Mouse (Mus musculus) kidney, postnatal 25 days (tissue): Measurements from ENCODE around the gene Adamts9.

Source experiments
- DNase-seq, 2 experiments: peaks; one replicate each; pipeline ENCODE4 v3.0.0; 2021; ENCODE audit warnings: mixed read lengths in 2 of 2

Adamts9 gene

DNA sequence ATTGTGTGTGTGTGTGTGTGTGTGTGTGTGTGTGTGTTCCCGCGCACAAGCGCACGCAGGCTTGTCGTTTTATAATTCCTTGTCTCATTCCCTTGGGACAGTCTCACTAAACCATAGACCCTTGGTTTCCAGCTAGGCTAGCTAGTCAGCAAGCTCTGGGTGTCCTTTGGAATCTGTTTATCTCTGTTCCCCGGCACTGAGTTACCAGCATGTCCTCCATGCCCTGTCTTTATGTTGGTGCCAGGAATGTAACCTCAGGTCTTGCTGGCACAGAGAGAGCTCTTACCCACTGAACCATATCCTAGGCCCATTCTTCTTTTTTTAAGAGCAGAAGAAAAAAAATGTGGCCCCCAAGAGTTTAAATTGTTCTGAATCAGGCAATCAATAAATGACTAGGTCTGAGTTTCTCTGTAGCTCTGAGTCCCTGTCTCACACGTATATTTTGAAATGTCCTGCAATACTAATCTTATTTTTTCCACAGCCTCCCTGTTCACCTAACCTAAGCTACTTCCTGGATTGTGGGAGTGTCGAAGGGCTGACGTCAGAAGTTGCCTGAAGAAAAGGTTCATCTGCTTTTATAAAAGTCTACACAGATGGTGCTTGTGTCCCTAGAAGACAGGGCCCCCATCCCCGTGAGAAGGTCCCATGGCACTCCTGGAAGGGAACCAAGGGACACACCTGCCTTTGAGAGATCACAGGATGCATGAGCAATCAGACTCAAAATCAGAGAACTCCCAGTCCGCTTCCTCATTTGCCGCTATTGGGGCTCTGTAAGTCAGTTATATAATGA is 84.4 kb downstream of the Adamts9 start:
- peak; percentile 39 to 71 for DNase-seq

DNA sequence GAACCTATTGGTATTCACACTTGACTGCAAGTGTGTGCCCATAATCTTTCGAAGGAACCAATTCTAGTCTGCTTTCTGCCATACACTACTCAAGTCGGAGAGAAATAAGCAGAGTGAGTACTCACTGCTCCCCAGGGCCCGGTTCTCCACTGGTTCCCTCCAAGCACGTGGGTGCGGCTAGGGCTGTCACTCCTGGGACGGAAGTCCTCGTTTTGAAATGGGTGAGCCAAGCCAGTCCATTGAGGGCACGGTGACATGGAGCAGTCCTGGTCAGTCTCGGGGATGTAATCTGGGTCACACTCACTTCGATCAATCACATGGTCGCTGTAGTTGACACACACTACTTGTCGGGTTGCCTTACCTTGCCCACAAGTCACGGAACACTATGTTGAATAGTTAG is 85.5 kb downstream of the Adamts9 start:
- no peak for DNase-seq

DNA sequence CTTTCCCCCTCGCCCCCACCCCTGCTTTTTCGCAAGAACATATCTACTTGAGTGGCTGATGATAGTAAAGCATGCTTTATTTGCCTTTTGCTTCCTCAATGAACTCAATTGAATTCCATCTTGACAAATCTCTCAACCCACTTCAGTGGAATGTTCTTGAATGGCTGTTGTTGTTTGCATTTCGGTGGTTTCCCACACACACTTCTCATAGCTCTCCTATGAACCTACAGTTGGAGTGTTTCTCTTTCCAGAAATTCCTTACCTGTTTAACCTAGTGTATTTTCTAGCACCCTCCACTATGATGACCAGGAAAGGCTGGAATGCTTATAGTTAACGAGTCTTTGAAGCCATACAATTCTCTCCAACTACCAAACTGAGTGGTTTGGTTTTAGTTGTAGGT is 88.4 kb downstream of the Adamts9 start:
- DNase-seq = no peak

DNA sequence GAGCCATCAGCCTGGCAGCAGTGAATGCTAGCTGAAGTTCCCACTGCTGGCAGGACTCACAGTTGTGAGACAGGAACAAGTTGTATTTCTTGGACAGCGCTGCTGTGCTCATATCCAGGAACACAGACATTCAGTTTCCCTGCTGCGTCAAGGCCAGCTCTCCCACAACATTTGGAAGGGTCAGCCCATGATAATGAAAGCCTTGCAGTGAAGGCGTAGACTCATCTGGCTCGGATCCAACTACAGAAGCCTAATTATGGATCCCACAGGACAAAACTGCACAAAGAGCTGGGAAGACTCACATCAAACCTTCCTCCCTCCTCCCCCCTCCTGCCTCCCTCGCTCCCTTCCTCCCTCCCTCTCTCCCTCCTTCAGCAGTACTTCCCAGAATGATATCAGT is 93.0 kb downstream of the Adamts9 start:
- DNase-seq = peak; percentile 69 to 81

DNA sequence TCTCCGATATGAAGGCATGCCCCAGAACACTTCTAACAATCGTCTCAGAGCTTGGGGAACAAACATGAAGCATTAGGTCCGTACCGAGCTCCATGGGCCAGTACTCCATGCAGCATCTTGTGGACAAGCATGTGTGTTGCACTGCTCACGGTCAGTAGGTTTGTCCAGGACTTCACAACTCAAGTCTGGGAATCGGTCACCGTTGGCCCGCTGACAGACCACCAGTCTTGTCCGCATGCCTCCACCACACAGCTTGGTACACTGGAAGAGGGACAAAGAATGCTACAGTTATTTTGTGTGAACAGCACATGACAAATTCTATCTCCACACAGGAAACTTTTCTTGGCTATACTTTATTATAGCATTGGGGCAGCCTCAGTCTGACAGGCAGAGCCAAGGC is 94.1 kb downstream of the Adamts9 start:
- DNase-seq = no peak

DNA sequence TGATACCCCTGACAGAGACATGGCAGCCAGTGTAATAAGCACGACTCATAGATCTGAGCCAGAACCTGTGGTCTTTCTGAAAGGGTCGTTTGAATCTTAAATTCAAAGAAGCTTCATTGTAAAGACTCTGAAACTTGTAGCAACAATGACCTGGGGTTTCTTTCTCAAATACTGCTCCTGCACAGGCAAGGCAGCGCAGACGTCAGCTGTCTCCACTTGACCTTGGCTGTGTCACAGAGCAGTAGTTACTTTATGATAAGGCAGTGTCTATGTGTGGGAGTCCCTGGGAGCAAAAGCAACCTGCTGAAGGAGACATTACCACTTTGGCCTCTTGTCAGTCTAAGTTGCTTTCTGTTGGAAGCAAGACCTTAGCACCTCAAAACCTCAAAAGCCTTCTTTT is 96.7 kb downstream of the Adamts9 start:
- DNase-seq = no peak

DNA sequence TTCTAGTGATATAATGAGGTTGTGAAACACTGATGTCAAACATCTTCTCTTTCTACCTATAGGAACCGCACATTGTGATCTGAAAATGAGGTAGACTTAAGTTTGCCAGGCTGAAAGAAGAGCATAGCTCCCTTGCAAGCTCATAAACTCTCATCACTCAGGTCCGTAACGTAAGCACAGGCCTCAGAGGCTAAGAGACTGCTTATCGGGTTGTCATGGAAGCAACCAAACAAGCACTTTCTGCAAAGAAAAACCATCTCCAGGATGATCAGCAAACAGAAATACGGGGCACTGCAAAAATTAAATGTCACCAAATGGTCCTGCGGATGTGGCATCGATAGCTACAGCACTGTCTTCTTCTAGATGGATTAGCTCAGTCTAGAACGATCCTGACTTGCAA is 97.4 kb downstream of the Adamts9 start:
- no peak for DNase-seq

DNA sequence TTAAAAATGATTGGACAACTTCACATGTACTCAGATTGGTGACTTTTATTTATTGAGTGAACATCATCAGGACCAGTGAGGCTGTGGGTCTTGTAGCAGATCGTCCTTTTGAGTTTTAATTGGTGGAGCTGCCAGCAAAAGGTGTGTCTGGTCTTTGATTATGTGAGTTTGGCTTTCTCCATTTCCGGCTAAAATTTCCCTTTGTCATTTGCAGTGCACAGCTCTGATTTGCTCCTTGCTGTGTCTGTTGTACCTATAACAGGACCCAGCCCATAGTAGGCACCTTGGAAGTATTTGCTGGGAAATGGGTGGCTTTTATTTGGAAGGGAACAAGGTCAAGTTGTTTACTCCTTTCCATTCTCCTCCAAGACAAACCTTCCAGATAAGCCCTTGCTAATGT is 99.8 kb downstream of the Adamts9 start:
- no peak for DNase-seq

DNA sequence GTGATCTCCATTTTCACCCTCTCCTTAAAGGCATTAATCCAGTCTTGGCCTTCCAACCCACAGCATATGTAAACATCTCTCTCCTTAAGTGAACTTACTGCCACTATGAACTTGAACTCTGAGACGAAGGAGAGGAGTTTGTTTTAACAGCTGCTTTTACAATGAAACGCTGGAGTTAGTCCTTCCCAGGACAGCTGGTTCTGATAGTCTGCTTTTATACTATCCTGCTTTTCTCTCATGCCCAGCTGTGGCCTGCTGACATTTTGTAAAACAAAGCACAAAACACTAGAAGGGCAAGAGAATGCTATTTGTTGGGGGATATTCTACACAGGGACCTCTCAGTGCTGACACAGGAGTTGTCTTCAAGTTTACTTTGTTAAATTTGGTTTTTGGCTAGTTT is 101.3 kb downstream of the Adamts9 start:
- DNase-seq = no peak

DNA sequence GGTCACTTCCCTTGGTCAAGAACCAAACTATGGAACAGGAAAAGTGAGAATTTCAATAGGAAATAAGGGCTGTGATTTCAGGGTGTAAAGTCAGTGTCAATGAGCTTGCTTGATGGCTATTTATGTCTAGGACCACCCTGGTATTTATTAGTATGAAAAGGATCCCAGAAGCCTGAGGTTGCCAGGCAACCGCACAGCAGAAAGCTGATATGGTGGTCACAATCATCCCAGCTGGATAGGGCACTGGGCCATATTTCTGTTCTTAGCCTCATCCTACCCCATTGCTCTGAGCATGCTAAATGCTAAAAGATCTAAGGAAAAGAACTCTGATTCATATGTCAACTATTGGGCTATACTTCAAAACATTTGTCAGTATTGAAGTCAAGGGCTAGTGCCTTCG is 112.2 kb downstream of the Adamts9 start:
- DNase-seq = no peak

DNA sequence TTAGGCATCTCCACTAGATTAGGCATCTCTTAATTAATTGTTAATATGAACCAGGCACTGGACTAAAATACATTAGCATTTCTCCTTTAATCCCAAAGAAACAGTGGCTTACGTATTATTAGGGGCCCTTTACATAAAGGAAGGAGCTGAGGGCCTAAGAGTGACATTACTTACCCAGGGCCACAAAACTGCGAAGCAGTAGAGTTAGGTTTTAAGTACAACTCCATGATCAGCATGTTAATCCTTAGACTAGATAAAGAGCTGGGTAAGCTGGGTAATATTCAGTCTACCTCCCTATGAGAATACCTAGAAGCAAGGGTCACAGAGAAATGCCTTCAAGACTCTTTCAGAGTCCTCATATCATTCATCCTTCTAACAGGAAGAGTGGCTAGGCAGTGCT is 114.1 kb downstream of the Adamts9 start:
- DNase-seq = no peak

DNA sequence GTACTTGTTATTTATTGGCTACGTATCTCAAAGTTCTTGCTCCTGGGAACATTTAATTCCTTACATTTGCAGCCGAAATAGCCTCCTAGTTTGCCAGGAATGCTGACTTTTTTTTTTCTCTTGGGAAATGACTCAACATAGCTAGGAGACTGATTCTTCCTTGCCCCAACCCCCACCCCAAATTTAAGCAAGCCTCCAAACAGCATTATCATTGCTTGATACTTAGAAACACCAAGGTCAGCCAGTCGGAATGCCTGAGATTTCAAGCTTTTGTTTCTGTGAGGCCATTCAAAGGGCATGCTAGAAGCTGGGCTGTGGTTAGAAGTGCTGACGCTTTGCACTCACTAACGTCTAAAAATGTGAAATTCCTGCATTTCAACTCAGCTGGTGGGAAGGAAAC is 115.9 kb downstream of the Adamts9 start:
- DNase-seq = peak; percentile 24 to 48

DNA sequence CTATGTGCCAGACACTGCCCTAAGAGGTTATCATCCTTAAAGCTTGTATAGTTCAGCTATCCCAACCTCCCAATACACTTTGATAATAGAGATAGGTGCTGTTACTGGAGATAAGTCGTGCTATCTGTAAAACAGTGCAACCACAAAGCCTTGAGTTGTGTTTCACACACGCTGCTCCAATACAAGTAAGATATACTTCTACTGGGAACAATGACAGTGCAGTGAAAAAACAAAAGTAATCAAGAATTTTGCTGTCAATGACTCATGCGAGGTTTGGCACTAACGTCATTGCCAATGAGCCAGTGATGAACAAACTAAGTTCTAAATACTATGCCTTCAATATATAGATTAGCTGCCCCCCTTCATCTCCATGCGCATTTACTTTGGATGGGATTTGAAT is 116.7 kb downstream of the Adamts9 start:
- no peak for DNase-seq

DNA sequence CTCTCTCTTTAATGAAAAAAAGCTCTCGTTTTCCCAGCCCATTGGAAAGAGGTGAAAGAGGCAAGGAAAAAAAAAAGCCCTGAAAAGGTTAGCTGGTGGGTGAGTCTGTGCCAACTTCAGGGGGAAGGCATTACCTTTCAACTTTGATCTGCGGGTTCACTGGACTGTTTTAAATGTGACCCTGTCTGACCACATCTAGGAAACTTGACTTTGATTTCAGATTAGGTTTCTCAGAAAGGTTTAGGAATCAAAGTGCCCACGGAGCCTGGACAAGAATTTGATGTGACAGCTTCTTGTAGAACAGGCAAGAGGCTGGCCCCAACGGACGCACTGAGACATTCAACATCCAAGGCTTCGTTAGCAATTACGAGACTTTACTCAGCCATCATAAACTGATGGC is 119.3 kb downstream of the Adamts9 start:
- DNase-seq = peak; percentile 15 to 43

DNA sequence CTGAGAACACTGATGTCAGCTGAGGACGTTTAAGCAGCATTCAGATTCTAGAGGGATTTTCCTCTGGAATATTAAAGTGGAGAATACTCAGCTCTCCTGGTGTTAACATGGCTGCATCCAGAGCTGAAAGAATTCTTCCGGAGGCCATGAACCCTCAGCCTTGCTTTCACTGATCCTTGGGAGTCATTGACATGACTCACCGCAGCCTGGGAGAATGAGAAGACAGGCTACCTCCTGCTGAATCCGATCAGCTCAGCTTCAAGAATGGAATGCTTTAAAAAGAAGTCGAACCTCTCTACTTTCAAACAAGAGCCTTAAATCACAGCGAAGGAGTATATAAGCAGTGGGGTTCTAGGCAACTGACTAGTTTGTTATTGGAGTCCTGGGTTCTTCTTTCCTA is 121.3 kb downstream of the Adamts9 start:
- DNase-seq = no peak

DNA sequence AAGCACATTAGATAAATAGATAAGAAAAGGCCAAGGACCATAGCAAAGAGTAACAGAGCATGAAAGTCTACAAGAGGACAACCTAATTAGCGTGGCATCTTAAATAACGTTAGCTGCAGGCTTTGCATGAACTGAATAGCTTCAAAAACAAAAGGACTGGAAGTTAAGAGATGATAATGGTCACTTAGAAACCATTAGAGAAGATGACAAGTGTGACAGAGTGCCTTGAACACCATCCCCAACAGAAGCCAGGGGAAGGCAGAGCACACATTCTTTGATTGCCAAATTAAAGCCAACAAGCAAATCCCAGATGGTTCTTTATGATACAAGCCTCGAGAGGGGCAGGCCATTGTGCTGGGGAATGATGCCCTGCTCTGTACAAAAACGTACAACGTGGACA is 121.7 kb downstream of the Adamts9 start:
- DNase-seq = no peak

DNA sequence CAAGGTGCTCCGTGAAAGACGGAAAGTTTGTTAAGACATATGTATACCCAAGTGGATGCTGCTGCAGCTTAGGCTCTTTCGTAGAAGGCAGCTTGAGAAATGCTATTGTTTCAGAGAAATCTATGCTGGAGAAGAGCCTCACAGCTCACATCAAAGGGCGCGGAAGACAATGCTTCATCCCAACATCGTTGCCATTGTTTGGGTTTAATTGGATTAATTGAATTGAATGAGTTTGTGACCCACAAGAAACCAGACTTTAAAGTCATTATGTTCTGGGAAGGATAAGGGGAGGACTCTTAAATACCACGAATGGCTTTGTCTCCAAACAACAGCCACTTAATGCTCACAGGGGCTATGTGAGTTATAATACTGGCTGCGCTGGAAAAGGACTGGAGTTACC is 125.6 kb downstream of the Adamts9 start:
- no peak for DNase-seq

DNA sequence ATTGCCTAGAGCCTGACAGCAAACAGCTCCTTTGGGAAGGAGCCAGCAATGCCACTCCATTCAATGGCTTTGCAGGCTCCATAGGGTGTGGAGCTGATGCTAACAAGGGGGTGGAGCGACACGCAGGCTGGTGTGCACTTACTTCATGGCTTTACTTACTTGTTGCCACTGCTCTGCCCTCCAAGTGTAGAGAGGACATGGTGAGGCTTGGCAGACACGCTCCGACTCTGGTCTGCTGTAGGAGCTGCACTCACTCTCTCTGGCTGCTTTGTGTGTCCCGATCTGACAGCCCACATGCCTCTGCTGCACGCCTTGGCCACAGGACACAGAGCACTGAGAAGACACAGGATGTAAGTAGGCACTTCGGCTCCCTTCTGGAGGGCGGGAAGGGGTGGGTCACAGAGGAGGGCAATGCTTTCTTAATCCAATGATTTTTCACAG is 127.0 kb downstream of the Adamts9 start, which contains the start of gene A730049H05Rik:
Gene A730049H05Rik (plus strand): TSS at position 168 of the 441 bp plus-strand sequence.
- DNase-seq = peak; percentile 38 to 56

DNA sequence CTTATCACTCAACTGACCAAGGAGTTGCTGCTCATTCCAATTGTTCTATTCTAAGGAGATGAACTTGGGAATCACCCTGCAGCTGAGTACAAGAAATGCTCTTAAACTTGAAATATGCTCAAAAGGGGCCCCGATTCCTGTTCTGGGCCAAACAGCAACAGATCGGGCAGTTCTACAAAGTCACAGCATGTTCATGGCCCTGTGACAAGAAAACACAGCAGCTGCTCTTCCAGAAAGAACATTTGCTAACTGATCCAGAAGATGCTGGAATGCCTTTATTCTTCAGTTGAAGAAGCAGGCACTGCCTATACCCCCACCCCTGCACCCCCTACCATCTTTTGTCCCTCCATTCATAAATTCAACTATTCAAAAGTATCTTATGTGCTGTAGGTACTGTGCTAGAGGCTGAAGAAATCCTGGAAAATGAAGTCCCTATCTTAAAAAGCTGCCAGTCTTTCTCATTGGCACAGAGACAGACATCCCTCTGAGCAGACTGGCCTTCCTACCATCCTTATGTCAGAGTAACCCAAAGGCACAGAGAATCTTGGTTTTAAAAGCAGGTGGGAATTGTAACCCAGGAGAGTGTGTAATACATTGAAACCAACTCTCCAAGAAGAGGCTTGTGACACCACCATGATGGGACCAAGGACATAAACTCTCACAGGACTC is 130.5 kb downstream of the Adamts9 start:
- peak; percentile 37 to 59 for DNase-seq

DNA sequence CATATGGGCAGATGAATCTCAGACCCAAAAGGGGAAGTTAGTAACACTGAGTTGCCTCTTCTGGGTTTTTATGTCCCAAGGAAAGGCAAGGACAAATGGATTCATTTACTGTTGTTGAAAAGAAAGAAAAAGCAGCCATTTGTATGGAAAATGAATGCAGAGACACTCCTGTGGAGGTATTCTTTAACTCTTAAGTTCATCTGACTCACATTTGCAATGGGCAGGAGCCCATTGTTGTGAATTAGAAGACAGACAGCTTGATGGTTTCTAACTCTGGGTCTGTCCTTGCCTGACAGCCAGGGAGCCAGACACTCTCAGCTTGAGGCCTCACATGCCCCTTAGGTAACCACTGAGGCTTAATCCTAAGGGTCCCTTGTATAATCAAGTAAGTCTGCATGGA is 131.7 kb downstream of the Adamts9 start:
- DNase-seq = no peak

DNA sequence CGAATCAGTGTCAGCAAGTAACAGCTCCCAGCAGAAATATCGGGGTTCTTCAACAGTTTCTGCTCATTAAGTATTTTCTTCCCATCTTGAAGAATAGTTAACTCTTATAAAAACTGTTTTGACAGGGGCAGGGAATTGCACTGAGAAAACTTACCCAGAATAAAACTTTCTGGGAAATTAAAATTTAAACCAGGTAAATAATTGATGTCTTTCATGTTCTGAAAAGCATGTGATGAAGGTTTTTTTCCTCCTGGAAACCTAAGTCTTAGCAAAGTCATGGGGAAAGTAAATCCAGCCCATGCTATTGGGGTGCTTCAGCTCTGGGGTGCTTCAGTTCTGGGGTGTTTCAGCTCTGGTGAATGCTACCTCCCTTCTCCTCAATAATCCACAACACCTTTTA is 132.7 kb downstream of the Adamts9 start:
- no peak for DNase-seq

DNA sequence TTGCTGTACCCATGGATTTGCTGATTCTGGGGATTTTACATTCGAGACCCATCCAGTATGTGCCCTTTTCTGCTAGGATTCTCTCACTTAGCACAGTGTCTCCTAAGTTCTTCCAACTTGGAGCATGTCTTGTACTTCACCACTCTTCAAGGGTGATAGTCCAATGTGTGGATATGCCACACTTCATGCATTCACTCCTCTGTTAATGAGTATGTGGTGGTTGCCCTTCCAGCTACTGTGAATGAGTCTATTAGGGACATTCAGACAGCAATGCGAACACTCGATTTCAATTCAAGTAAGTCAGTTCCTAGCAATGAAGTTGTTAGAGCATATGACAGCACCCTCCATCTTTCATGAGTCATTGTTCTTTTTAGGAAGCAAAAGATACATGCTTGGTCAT is 133.5 kb downstream of the Adamts9 start:
- DNase-seq = no peak

DNA sequence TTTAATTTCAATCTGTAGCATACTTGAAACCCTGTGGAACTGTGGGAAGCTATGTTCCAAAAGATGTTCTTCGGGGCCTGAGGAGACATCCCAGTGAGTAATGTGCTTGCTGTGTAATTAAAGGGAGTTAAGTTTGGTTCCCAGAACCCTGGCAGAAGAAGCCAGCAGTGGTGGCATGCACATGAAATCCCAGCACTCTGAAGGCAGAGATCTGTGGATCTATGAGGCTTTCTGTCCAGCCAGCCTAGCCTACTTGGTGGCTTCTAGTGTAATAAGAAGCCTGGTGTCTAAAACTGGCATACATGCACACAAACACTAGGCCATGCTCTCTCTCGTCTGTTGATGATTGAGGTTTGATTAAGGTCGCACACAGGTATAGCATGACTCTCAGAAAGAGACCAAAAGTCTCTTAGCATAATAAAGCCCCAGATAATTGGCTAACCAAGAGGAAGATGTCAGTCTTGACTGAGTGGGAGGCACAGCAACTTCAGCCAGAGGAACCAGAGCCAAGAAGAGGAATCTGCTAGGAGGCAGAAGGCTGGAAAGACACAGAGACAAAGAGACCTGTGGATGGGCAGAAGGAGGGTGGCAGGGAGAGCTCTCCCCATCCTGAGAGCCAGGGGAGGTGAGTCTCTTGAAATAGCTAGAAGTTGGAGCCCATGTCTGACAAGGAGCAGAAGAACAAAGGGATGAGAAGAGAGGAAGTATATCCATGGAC is 138.9 kb downstream of the Adamts9 start:
- no peak for DNase-seq

DNA sequence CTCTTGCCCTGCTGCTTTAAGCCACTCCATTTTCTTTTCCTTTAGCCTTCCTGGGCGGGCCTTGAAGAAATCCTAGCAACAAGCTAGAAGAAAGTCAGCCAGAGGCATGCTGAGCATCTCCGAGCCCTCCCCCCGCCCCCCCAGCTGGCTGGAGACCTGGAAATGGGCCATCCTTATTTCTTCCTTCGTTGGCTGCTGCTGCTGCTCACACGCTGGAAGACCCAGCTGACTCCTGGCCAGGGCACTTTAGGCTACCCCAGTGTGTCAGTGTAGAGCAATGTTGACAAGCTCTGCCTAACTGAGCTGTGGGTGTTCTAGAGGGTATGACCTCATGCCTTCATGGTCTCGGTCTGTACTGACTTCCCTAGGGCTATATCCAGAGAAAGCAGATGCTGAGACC is 140.1 kb downstream of the Adamts9 start:
- peak; percentile 42 to 66 for DNase-seq
